Mouse (Mus musculus) heart, embryonic 12.5 days (tissue): ENCODE measurements at regions not wholly inside any gene's neighbourhood (a gene's known extent, or its start where the extent isn't known, plus 50 kb on each side); places are given as distances from the start of the nearest gene placed in this dataset.
A peak's percentile ranks its signal among the peaks of the same experiment; 100 is the strongest.

ENCODE experiments used
- ATAC-seq: fragments of 200-750 bp; cut with Nextera tagmentation; 2 replicates; pipeline ENCODE4 v1.8.0; 2017; ENCODE audit warnings: moderate TSS enrichment, moderate library complexity; ENCODE audit not compliant: insufficient number of reproducible peaks, low FRiP score
- H3K27ac ChIP-seq: fragments of 300-500 bp; sonication (generic); 2 replicates; pipeline ENCODE4 v1.5.1; 2016; ENCODE audit warnings: mild to moderate bottlenecking, moderate library complexity; ENCODE audit not compliant: poor library complexity, severe bottlenecking
- H3K27me3 ChIP-seq: fragments of 300-500 bp; sonication (generic); replicated peaks from 2 replicates; pipeline ENCODE4 v1.6.1; 2016; ENCODE audit warnings: mild to moderate bottlenecking, moderate library complexity
- H3K36me3 ChIP-seq: fragments of 300-500 bp; sonication (generic); 2 replicates; pipeline ENCODE4 v1.6.1; 2016; ENCODE audit warnings: mild to moderate bottlenecking, moderate library complexity
- H3K4me1 ChIP-seq: fragments of 300-500 bp; sonication (generic); replicated peaks from 2 replicates; pipeline ENCODE4 v1.6.1; 2016; ENCODE audit warnings: mild to moderate bottlenecking
- H3K4me2 ChIP-seq: fragments of 300-500 bp; sonication (generic); 2 replicates; pipeline ENCODE4 v1.6.1; 2016; ENCODE audit warnings: mild to moderate bottlenecking, moderate library complexity
- H3K4me3 ChIP-seq: fragments of 300-500 bp; sonication (generic); 2 replicates; pipeline ENCODE4 v1.5.1; 2016; ENCODE audit warnings: mild to moderate bottlenecking
- H3K9ac ChIP-seq: fragments of 300-500 bp; sonication (generic); 2 replicates; pipeline ENCODE4 v1.6.1; 2016; ENCODE audit warnings: mild to moderate bottlenecking, moderate library complexity
- H3K9me3 ChIP-seq: fragments of 300-500 bp; sonication (generic); replicated peaks from 2 replicates; pipeline ENCODE4 v1.6.1; 2016; ENCODE audit warnings: mild to moderate bottlenecking, moderate library complexity
- WGBS: fragments of 180-500 bp; shearing (Covaris S2); methylation state at CpG from one replicate; pipeline ENCODE4 v1.1.7; 2016; 5-methylcytosine and 5-hydroxymethylcytosine counted together

GRCm38 (mm10) chr4:82161232-82161631 lies 544.3 kb downstream of the Nfib start:
- Histone ChIP-seq H3K36me3 (no peaks in the 10 kb centered on the region), H3K27me3 (no peaks in the 10 kb centered on the region), H3K9me3 (no peaks in the 10 kb centered on the region), H3K4me1 (peaks cover 26% of the 10 kb centered on the region), H3K4me3 (no peak overlapping the region), H3K27ac (no peak overlapping the region), H3K9ac (no peak overlapping the region), H3K4me2 (no peak overlapping the region)
- no peak for ATAC-seq
- 87% methylated on average over 2 of the region's 2 CpGs for WGBS

DNA sequence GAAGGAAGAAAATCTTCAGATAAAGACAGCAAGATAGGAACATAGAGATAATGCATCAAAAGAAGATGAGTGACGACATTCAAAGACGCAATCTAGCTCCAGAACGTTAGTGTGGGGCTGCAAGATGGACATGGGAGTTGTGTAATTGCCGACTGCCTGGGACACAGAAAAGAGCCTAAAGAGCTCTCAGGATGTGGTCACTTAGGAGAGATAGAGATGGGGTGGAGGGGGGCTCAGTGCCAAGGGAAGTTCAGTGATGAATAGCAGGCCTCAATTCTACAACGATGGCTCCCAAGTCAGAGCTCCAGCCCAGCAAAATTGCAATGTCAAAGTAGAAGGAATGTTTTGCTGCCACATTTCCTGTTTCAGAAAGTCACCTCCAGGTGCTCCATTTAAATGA lies 545.3 kb downstream of the Nfib start:
- Histone ChIP-seq H3K4me2 (no peak overlapping the region), H3K27me3 (no peaks in the 10 kb centered on the region), H3K36me3 (no peaks in the 10 kb centered on the region), H3K4me1 (peaks cover 24% of the 10 kb centered on the region), H3K9me3 (no peaks in the 10 kb centered on the region), H3K27ac (peak overlapping the region; percentile 65; the same call in 1 of the 2 replicates), H3K9ac (no peak overlapping the region), H3K4me3 (no peak overlapping the region)
- peak; percentile 68 for ATAC-seq
- 19% methylated on average over 5 of the region's 5 CpGs for WGBS

DNA sequence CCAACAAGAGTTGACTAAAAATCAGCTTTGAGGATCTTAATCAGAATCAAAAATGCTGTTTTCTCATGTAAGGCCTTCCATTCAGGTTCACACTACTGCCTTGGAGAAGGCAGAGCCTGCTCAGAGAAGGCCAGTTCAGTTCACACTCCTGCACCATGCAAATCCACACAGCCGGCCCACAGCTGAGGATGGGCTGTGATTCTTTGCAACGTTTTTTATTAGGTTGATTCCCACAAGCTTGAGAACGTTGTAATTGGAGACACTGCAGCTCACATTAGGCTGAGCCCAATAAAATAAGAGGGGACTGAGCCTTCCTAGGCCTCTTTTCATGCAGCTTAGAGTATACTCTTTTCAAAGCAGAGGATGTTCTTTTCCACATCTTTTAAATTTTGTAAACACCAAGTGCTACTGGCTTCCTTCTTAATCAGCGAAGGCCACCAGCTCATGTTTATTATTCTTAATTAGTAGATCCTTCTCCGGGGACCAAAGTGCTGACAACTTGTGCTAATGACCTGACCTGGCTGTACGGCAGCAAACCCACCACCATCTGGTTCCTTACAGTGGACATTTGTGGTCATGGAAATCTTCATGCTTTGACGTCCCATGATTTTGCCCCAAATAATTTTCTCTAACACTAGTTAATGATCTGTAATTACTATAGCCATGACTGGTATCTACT lies 549.8 kb downstream of the Nfib start:
- no peak overlapping the region for H3K4me2 ChIP-seq
- peaks cover 8% of the 10 kb centered on the region for H3K4me1 ChIP-seq
- H3K27me3 ChIP-seq: no peaks in the 10 kb centered on the region
- ATAC-seq: no peak
- H3K9ac ChIP-seq: no peak overlapping the region
- no peak overlapping the region for H3K4me3 ChIP-seq
- no peaks in the 10 kb centered on the region for H3K9me3 ChIP-seq
- 38% methylated on average over 7 of the region's 7 CpGs for WGBS
- no peaks in the 10 kb centered on the region for H3K36me3 ChIP-seq
- no peak overlapping the region for H3K27ac ChIP-seq

DNA sequence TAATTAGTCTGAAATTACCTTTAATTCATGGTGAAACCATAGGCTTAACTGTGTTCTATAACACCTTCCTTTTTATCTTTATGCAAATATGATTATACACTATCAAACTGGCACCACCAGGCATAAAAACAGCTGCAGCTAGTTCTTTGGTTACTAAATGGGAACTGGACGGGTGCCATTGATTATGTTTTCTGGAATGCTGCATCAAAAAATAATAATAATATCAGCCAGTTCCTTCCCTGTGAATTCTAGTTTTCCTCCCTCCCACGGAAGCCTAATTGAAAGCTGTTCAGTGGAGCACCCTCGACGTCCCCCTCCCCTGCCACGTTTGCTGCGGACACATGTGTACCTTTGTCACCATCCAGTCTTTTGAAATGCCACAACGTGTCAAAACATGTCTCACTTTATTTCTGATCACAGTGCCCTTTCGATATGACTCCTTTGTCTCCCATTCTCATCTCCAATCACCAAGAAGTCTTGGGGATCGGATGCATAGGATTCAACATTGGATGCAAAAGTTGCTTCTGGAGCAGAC lies 551.5 kb downstream of the Nfib start:
- Histone ChIP-seq H3K9me3 (no peaks in the 10 kb centered on the region), H3K9ac (no peak overlapping the region), H3K27me3 (no peaks in the 10 kb centered on the region), H3K27ac (no peak overlapping the region), H3K36me3 (no peaks in the 10 kb centered on the region), H3K4me2 (no peak overlapping the region), H3K4me3 (no peak overlapping the region), H3K4me1 (no peaks in the 10 kb centered on the region)
- ATAC-seq: no peak
- WGBS: 83% methylated on average over 9 of the region's 9 CpGs

DNA sequence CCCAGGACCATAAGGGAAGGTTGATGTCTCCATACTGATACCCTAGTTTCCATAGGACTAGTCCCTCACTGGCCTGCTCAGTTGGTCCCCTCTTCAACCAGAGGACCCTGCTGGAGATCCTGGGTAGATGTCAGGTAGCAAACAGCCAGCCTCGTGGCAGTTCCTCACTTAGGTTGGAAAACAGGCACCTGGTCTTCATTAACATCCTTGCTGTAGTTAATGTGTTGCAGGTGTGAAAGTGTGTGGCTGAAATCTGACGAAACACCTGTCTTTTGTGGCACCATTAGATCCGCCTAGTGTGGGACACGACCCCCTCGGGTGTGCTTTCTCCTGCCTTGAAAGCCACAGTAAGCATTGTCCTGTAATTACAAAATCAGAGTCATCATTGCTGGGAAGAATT lies 551.9 kb downstream of the Nfib start:
- 72% methylated on average over 5 of the region's 5 CpGs for WGBS
- H3K4me3 ChIP-seq: no peak overlapping the region
- no peak overlapping the region for H3K9ac ChIP-seq
- no peak for ATAC-seq
- H3K9me3 ChIP-seq: no peaks in the 10 kb centered on the region
- H3K4me1 ChIP-seq: peaks cover 2% of the 10 kb centered on the region
- no peaks in the 10 kb centered on the region for H3K36me3 ChIP-seq
- no peaks in the 10 kb centered on the region for H3K27me3 ChIP-seq
- H3K4me2 ChIP-seq: no peak overlapping the region
- H3K27ac ChIP-seq: no peak overlapping the region

- WGBS: 74% methylated on average over 1 of the region's 1 CpGs
- no peaks in the 10 kb centered on the region for H3K36me3 ChIP-seq
- H3K9me3 ChIP-seq: no peaks in the 10 kb centered on the region
- no peak for ATAC-seq
- no peaks in the 10 kb centered on the region for H3K27me3 ChIP-seq
- H3K27ac ChIP-seq: no peak overlapping the region
- H3K4me2 ChIP-seq: no peak overlapping the region
- H3K4me1 ChIP-seq: peaks cover 9% of the 10 kb centered on the region
- H3K4me3 ChIP-seq: no peak overlapping the region
- H3K9ac ChIP-seq: no peak overlapping the region
Measured at GRCm38 (mm10) chr4:82149957-82150356, 555.6 kb downstream of the Nfib start.

DNA sequence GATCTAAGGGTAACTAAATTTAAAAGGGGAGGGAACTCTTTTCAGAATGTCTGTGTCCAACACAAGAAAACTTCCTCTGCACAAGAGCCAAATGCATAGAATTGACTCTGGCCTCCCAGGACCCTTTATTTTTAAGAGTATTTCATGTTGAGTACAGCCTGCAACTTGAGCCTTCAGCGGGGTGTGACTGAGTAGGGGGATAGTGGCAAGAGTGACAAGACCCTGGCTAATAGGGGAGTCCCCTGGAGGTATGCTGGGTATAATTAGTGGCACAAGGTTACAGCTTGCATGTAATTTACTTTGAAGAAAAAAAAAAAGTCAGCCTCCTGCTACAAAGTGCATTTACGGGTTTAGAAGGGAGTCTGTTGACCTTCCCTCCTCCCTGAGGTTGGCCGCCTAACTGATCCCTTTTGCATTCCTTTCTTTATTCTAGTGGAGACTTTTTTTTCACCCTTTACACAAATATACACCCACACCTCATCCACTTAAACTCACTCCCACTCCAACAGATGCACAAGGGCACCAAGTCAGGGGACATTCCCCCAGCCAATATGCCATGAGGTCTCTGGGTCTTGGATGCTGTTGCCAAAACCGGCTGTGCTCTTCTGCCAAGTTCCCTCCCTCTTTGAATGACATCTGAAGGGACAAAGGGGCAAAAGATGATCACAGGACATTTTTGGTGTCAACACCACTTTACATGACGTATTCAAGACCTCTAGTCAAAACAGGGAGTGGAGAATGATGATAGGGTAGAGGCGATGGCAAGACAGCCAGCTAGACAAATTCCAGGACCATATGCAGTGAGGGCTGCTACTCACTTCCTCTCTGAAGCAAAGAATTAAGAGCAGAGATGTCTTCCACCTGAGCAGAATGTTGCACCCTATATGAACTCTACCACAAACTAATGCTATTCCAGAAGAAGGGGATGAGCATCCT lies 557.2 kb downstream of the Nfib start:
- WGBS: 30% methylated on average over 6 of the region's 6 CpGs
- Histone ChIP-seq H3K9ac (no peak overlapping the region), H3K4me3 (no peak overlapping the region), H3K27ac (peak overlapping the region; percentile 42), H3K9me3 (no peaks in the 10 kb centered on the region), H3K36me3 (no peaks in the 10 kb centered on the region), H3K4me2 (no peak overlapping the region), H3K27me3 (no peaks in the 10 kb centered on the region), H3K4me1 (peaks cover 9% of the 10 kb centered on the region)
- ATAC-seq: no peak; the same call in 1 of the 2 replicates

DNA sequence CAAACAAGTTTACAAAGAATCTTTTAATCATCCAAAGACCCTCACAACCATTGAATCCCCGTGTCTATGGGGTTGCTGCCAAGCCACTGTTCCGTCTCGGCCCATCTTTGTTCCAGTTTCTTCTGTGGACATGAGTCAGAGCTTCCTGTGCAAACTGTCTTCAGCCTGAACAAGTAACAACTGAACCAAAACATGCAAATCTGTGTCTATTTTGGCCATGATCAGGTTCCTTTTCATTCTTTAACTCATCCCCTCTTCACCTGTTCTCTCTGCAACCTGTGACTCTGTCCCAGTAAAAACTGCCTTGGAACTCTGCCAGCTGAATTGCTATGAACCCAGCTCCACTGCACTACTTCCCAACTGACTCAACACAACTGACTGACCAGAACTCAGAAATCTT lies 563.2 kb downstream of the Nfib start:
- WGBS: 75% methylated on average over 3 of the region's 3 CpGs
- Histone ChIP-seq H3K27me3 (no peaks in the 10 kb centered on the region), H3K36me3 (no peaks in the 10 kb centered on the region), H3K9ac (no peak overlapping the region), H3K4me3 (no peak overlapping the region), H3K4me1 (peaks cover 4% of the 10 kb centered on the region; the same call in 1 of the 2 replicates), H3K9me3 (0 out of 2 replicates have a peak, but pooled peaks cover 4% of the 10 kb centered on the region), H3K27ac (no peak overlapping the region), H3K4me2 (no peak overlapping the region)
- no peak for ATAC-seq

- 89% methylated on average over 6 of the region's 6 CpGs for WGBS
- H3K27me3 ChIP-seq: no peaks in the 10 kb centered on the region
- ATAC-seq: no peak
Measured at GRCm38 (mm10) chr4:82139806-82140205, 565.7 kb downstream of the Nfib start.

GRCm38 (mm10) chr4:82139016-82139415 lies 566.5 kb downstream of the Nfib start:
- no peaks in the 10 kb centered on the region for H3K27me3 ChIP-seq
- H3K4me2 ChIP-seq: no peak overlapping the region
- ATAC-seq: no peak
- WGBS: 96% methylated on average over 1 of the region's 1 CpGs
- no peak overlapping the region for H3K9ac ChIP-seq
- no peak overlapping the region for H3K4me3 ChIP-seq
- no peaks in the 10 kb centered on the region for H3K36me3 ChIP-seq
- H3K27ac ChIP-seq: no peak overlapping the region
- 0 out of 2 replicates have a peak, but pooled peaks cover 4% of the 10 kb centered on the region for H3K9me3 ChIP-seq
- peaks cover 6% of the 10 kb centered on the region; the same call in 1 of the 2 replicates for H3K4me1 ChIP-seq

More at GRCm38 (mm10) chr4:82139806-82140205, 565.7 kb downstream of the Nfib start:
- no peak overlapping the region for H3K4me3 ChIP-seq
- H3K9ac ChIP-seq: no peak overlapping the region
- H3K36me3 ChIP-seq: no peaks in the 10 kb centered on the region
- H3K9me3 ChIP-seq: 0 out of 2 replicates have a peak, but pooled peaks cover 4% of the 10 kb centered on the region
- H3K27ac ChIP-seq: no peak overlapping the region
- no peak overlapping the region for H3K4me2 ChIP-seq
- H3K4me1 ChIP-seq: peaks cover 4% of the 10 kb centered on the region; the same call in 1 of the 2 replicates

DNA sequence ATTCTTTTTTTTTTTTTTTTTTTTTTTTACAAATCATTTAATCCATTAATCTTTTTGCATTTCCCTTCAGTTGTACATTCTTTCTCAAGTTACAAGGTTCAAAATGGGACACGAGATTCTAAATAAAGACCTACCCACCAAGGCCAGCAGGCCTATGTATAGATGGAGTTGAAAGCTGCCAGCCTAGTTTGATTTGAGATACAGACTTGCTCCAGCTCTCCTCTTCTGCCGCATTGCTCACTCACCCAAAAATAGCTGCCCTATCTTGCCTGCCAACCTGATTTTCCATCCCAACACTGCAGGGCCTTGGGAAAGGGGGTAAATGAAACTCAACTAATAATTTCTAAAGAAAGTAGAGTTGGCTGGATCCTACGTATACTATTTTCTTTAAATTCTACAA lies 572.7 kb downstream of the Nfib start:
- Histone ChIP-seq H3K4me3 (no peak overlapping the region), H3K4me2 (no peak overlapping the region), H3K27me3 (no peaks in the 10 kb centered on the region), H3K9ac (no peak overlapping the region), H3K36me3 (no peaks in the 10 kb centered on the region), H3K9me3 (no peaks in the 10 kb centered on the region), H3K27ac (peak overlapping the region; percentile 81), H3K4me1 (peaks cover 13% of the 10 kb centered on the region)
- 18% methylated on average over 3 of the region's 3 CpGs for WGBS
- peak; percentile 59; the same call in 1 of the 2 replicates for ATAC-seq
